12 mouse cellular contexts compared by ENCODE assay signal in genomic region chr1:133309652-133310267, GRCm38 (mm10). TPM values are rescaled to one million over a fixed set of nuclear protein-coding genes. Genes with fewer than 3 reads are reported as not detected.
DNase-seq lines count a peak whose midpoint lies in the region; ATAC-seq lines count a peak whose summit lies in the region.
"Had no signal": no experiment of that assay in that cellular context is flagged by ENCODE, and none has a peak within 500 bp of the region (broad histone marks: within the 10 kb centered on the region; RNA-seq: fewer than 3 reads in every experiment).

Golt1a (plus strand) TSS chr1:133309800.

- no peaks in the 10 kb centered on the region for H3K36me3 ChIP-seq in hindbrain, embryonic 11.5 days (ENCODE audit: control insufficient read depth, insufficient read depth, low read length)
- H3K36me3 ChIP-seq: hindbrain, embryonic 10.5 days; limb, embryonic 15.5 days had no signal

- H3K27ac ChIP-seq in hindbrain, embryonic 11.5 days (ENCODE audit: low read depth, low read length): no peak within 1 kb of the TSS
- H3K27ac ChIP-seq: hindbrain, embryonic 10.5 days; limb, embryonic 15.5 days had no signal

- H3K4me3 ChIP-seq in hindbrain, embryonic 11.5 days (ENCODE audit: low read depth, low read length): no peak within 1 kb of the TSS
- H3K4me3 ChIP-seq: hindbrain, embryonic 10.5 days; limb, embryonic 15.5 days had no signal

- WGBS in large intestine, adult 2 months: 33% methylated on average over 14 of the region's 14 CpGs
- 55% methylated on average over 14 of the region's 14 CpGs for WGBS in hindbrain, embryonic 11.5 days

- no peaks in the 10 kb centered on the region for H3K27me3 ChIP-seq in hindbrain, embryonic 11.5 days (ENCODE audit: control insufficient read depth, insufficient read depth, low read length)
- H3K27me3 ChIP-seq: limb, embryonic 15.5 days had no signal

- no peak within 1 kb of the TSS for H3K9ac ChIP-seq in hindbrain, embryonic 11.5 days (ENCODE audit: low read depth, low read length)
- H3K9ac ChIP-seq: limb, embryonic 15.5 days had no signal

- no peak for ATAC-seq in hindbrain, embryonic 11.5 days (ENCODE audit: low FRiP score)
- ATAC-seq: forebrain, embryonic 14.5 days had no signal

- DNase-seq in gonadal fat pad, adult 2 months (ENCODE audit: low read depth): no peak
- DNase-seq in kidney, adult 11 months: peak; percentile 95
- DNase-seq in large intestine, adult 2 months (ENCODE audit: low read depth, low spot score): peak; percentile 62
- peak; percentile 37 for DNase-seq in lung, postnatal 10 days
- DNase-seq in layer of hippocampus, postnatal 25 days (ENCODE audit: extremely low spot score in 1 of 2, low spot score in 1 of 2): no peak
- DNase-seq in MN1 (ENCODE audit: low spot score): no peak
- no peak for DNase-seq in hindbrain, embryonic 11.5 days (ENCODE audit: low spot score)
- DNase-seq: embryo, embryonic 11 days; heart, adult 11 months had no signal

- H3K4me1 ChIP-seq in hindbrain, embryonic 11.5 days (replicated peaks; ENCODE audit: control insufficient read depth, insufficient read depth, low read length): no peaks in the 10 kb centered on the region

- H3K9me3 ChIP-seq in hindbrain, embryonic 11.5 days (ENCODE audit: control insufficient read depth, low read length): no peaks in the 10 kb centered on the region
- H3K9me3 ChIP-seq: hindbrain, embryonic 10.5 days; limb, embryonic 15.5 days had no signal

- no peak within 1 kb of the TSS for H3K4me2 ChIP-seq in hindbrain, embryonic 11.5 days (replicated peaks; ENCODE audit: low read depth, low read length)
- H3K4me2 ChIP-seq: limb, embryonic 15.5 days had no signal

RNA-seq across cellular contexts. Expression of gene Golt1a, which starts in this region (rescaled TPM):
- polyA plus RNA-seq in gonadal fat pad, adult 2 months (2012; rRNA removed): 9.2 and 12.5 TPM in 2 replicates
- polyA plus RNA-seq in large intestine, adult 2 months (2012; rRNA removed): 53.3 and 65.3 TPM in 2 replicates
- not detected for total RNA-seq in layer of hippocampus, postnatal 25 days (2021)
- not detected in 2 replicates for polyA plus RNA-seq in hindbrain, embryonic 11.5 days (2014; fragmentation: Nextera tagmentation; extraction: Ambion mirVana)
- polyA plus RNA-seq: forebrain, embryonic 14.5 days; hindbrain, embryonic 10.5 days; limb, embryonic 15.5 days had no signal

Comparison
In these comparisons a context has a peak if more than half of its experiments do, and no peak if none do; other contexts are left out.
1. DNase-seq: peak in kidney, adult 11 months (single experiment), large intestine, adult 2 months (single experiment) and lung, postnatal 10 days (single experiment); none in gonadal fat pad, adult 2 months (single experiment), layer of hippocampus, postnatal 25 days (0 of 2), MN1 (single experiment) and hindbrain, embryonic 11.5 days (single experiment).